Mouse (Mus musculus) lung, adult 2 months (tissue): ENCODE measurements around the gene Lpar3. TPM values are rescaled to one million over a fixed set of nuclear protein-coding genes. Genes with fewer than 3 reads are reported as not detected.

Experiments used
- DNase-seq: peaks from one replicate; pipeline ENCODE4 v3.0.0; 2022
- H3K4me1 ChIP-seq: fragments of 200-500 bp; 2 replicates; pipeline ENCODE4 v1.6.1; 2011; ENCODE audit warnings: low read length; ENCODE audit not compliant: control insufficient read depth, insufficient read depth
- H3K4me3 ChIP-seq: fragments of 200-500 bp; replicated peaks from 2 replicates; pipeline ENCODE3; 2011; ENCODE audit warnings: low read depth, mild to moderate bottlenecking, control low read depth, low read length; ENCODE audit errors: extremely low read depth
- CTCF ChIP-seq: fragments of 200-500 bp; IDR thresholded peaks from 2 replicates; pipeline ENCODE4 v1.5.1; 2011; ENCODE audit warnings: mild to moderate bottlenecking, low read length, control low read depth; ENCODE audit not compliant: insufficient read depth
- POLR2A ChIP-seq: fragments of 200-500 bp; IDR thresholded peaks from 2 replicates; pipeline ENCODE4 v1.6.1; 2011; ENCODE audit warnings: low read depth, mild to moderate bottlenecking, control low read depth, low read length, borderline replicate concordance; ENCODE audit errors: extremely low read depth
- WGBS: fragments of 180-500 bp; shearing (Covaris S2); methylation state at CpG from one replicate; pipeline ENCODE4 v1.1.7; 2018; 5-methylcytosine and 5-hydroxymethylcytosine counted together
- polyA plus RNA-seq: library from polyadenylated mRNA; depleted of rRNA; stranded (reverse); fragments of >200 nt; gene quantifications from 2 replicates; pipeline ENCODE4 v1.2.3, GENCODE M21; 2012

Lpar3 gene
- polyA plus RNA-seq, 1 experiment = 17.8 TPM

GRCm38 (mm10) chr3:146315414-146315813 is 94.7 kb downstream of the Lpar3 start:
- Histone ChIP-seq H3K4me1 (no peaks in the 10 kb centered on the region), H3K4me3 (no peak overlapping the region)
- TF ChIP-seq POLR2A = no peak
- no peak for TF ChIP-seq CTCF
- 72% methylated on average over 8 of the region's 8 CpGs for WGBS
- no peak for DNase-seq

DNA sequence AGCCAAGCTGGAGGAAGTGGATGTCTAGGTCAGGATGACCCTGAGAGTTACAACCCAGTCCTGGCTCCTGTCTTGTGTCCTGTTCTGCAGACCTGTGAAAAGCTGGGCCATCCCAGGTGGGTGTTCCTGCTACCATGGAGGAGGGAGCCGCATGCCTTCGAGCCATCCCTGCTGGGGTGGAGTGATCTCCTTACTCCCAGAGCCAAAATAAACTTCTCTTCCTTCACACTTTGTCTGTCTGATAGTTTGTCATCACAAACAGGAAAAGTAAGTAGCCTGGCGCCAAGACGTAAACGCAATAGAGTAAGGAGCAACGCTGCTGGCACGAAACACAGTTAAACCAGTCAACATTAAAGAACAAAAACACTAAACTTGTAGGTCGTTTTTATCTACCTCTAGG is 95.5 kb downstream of the Lpar3 start:
- 42% methylated on average over 8 of the region's 8 CpGs for WGBS
- no peak overlapping the region for H3K4me3 ChIP-seq
- TF ChIP-seq CTCF (no peak), POLR2A (no peak)
- DNase-seq = no peak
- no peaks in the 10 kb centered on the region for H3K4me1 ChIP-seq

DNA sequence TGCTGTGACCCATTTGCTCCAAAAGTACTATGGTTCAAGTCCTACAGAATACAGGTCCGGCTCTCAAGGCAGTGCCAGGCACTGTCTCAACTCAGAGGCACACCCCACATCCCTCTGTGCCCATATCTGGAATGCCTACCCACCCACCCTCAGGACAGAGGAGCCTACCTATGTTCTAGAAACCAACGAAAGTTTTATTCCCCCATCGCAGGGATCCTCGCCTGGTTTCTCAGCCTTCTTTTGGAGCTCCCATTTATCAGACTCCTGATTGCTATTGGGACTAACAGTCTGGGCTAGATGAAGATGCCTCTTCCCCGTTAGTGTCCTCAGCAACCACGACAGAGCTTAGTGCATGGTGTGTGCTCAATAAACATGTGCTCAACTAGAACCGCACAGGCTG is 96.6 kb downstream of the Lpar3 start:
- 81% methylated on average over 7 of the region's 7 CpGs for WGBS
- no peak for TF ChIP-seq POLR2A
- no peak for TF ChIP-seq CTCF
- Histone ChIP-seq H3K4me3 (no peak overlapping the region), H3K4me1 (no peaks in the 10 kb centered on the region)
- no peak for DNase-seq

- WGBS = 71% methylated on average over 12 of the region's 12 CpGs
These were observed 97.1 kb downstream of the Lpar3 start for GRCm38 (mm10) chr3:146317911-146318310.

GRCm38 (mm10) chr3:146318520-146318938 is 97.8 kb downstream of the Lpar3 start:
- H3K4me1 ChIP-seq = no peaks in the 10 kb centered on the region

More at GRCm38 (mm10) chr3:146317911-146318310, 97.1 kb downstream of the Lpar3 start:
- TF ChIP-seq POLR2A (no peak), CTCF (no peak)
- no peak for DNase-seq
- Histone ChIP-seq H3K4me1 (no peaks in the 10 kb centered on the region), H3K4me3 (no peak overlapping the region)

GRCm38 (mm10) chr3:146318987-146319386 is 98.2 kb downstream of the Lpar3 start:
- Histone ChIP-seq H3K4me3 (no peak overlapping the region), H3K4me1 (no peaks in the 10 kb centered on the region)
- TF ChIP-seq POLR2A (no peak), CTCF (no peak)
- DNase-seq = no peak
- WGBS = 58% methylated on average over 13 of the region's 13 CpGs

More at GRCm38 (mm10) chr3:146318520-146318938, 97.8 kb downstream of the Lpar3 start:
- TF ChIP-seq CTCF = no peak
- TF ChIP-seq POLR2A = no peak
- H3K4me3 ChIP-seq = no peak overlapping the region
- WGBS = 76% methylated on average over 16 of the region's 16 CpGs
- DNase-seq = no peak

GRCm38 (mm10) chr3:146319503-146319902 is 98.7 kb downstream of the Lpar3 start:
- H3K4me1 ChIP-seq = no peaks in the 10 kb centered on the region
- no peak overlapping the region for H3K4me3 ChIP-seq
- 87% methylated on average over 14 of the region's 14 CpGs for WGBS
- TF ChIP-seq CTCF (no peak), POLR2A (no peak)
- DNase-seq = no peak

- 74% methylated on average over 8 of the region's 8 CpGs for WGBS
- no peak for DNase-seq
- no peak overlapping the region for H3K4me3 ChIP-seq
- TF ChIP-seq POLR2A = no peak
- TF ChIP-seq CTCF = no peak
- no peaks in the 10 kb centered on the region; the same call in 1 of the 2 replicates for H3K4me1 ChIP-seq
These were observed 104.2 kb downstream of the Lpar3 start for GRCm38 (mm10) chr3:146324949-146325348.

DNA sequence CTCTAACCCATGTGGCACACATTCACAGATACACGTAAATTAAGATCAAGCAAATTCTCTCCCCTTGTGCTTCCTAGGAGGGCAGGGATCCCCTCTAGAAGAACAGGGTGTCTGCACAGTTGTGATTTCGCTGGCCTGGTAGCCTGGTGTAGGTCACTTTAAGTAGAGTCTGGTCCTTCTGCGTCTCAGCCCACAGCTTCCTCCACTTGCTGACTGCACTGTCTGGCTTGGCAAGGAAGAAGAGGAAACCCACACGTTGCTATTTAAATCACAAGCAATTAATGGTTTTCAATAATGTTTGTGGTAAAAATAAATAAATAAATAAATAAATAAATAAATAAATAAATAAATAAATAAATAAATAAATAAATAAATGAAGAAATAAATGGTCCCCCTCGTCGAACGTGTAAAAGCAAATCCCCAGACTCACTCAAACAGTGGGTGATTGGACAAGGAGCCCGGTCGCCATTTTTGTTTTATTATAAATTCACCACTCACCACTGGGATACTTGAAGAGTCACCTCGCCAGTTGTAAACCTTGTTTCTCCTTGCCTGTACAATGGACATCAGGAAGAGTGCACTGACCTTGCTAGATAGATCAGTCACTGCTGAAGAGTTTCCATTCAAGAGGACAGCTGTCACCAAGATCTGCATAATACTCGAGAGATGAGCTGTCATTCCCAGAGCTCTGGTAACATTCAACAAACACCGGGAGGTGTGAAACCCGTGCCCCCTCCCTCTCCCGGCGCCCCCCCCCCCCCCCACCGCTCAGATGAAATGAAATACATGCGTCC is 106.2 kb downstream of the Lpar3 start:
- Histone ChIP-seq H3K4me3 (no peak overlapping the region), H3K4me1 (no peaks in the 10 kb centered on the region; the same call in 1 of the 2 replicates)
- WGBS = 38% methylated on average over 17 of the region's 17 CpGs
- no peak for DNase-seq
- TF ChIP-seq POLR2A = no peak
- TF ChIP-seq CTCF = no peak

DNA sequence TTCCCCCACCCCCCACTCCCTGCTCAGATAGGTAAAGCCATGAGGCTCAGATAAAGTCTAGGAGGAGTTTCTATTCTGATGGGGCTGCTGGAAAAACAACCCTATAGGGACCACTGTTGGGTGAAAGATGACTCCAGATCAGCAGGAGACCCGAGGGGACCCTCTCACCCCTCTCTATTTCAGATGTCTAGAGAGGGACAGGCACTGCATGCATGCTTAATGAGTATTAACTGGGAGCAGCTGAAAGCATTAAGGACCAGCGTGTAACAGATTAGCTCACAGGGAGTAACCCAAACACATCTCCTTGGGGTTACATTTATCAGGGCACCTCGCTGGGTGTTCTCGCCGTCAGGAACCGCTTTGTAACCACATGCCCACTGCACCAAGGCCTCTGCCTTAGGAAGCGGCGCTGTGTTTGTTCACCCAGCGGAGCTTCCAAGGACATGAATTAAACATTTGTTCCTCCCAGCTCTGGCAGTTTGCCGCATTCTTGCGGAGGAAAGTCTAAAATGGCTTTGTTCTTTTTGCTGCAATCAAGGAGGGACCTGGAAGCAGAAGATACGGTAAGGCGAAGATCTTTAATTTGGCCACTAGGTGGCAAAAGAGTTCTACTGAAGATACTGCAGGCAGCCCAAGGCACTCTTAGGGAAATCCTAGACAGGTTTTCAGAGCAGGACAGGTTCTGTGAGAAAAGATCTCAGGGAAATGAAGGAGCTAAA is 106.9 kb downstream of the Lpar3 start:
- peak; percentile 45 for DNase-seq
- H3K4me3 ChIP-seq = no peak overlapping the region
- WGBS = under 1% methylated on average over 13 of the region's 13 CpGs
- TF ChIP-seq POLR2A = no peak
- TF ChIP-seq CTCF = peak; percentile 28; the same call in 1 of the 2 replicates
- H3K4me1 ChIP-seq = no peaks in the 10 kb centered on the region; the same call in 1 of the 2 replicates
